Mouse (Mus musculus): Measurements from ENCODE around the gene Olfr893. TPM values are rescaled to one million over a fixed set of nuclear protein-coding genes. Genes with fewer than 3 reads are reported as not detected.
"Not testable (repeated sequence)": the region's sequence is repeated elsewhere in the genome, so short reads cannot be mapped to it uniquely, and the experiment has no call there.

Gene Olfr893
- total RNA-seq (2021): not detected
- long read RNA-seq, experiment 1: 0 reads
- long read RNA-seq, experiment 2: 0 reads

DNA sequence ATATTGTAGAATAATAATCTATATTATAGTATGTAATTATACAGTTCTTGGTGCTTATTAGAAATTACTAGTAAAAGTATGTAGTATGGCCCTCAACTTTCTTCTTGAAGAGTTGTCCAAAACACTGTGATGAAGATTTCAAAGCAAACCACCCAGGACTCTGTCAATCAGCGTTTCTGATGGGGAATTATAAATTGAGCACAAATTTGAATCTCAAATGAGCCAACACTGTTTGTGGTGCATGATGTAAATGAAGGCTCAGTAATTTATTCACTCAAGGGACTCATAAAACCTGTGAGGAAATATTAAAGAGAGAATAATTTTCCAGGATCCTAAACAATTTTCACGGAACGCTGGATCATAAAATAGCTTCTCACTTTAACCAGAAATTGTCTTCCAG is at the start of gene Olfr893:
Gene Olfr893, plus strand, starts transcription at position 301 of the 400 bp plus-strand sequence.
- no peak for DNase-seq (ENCODE audit: low spot score in 2 of 2)

DNA sequence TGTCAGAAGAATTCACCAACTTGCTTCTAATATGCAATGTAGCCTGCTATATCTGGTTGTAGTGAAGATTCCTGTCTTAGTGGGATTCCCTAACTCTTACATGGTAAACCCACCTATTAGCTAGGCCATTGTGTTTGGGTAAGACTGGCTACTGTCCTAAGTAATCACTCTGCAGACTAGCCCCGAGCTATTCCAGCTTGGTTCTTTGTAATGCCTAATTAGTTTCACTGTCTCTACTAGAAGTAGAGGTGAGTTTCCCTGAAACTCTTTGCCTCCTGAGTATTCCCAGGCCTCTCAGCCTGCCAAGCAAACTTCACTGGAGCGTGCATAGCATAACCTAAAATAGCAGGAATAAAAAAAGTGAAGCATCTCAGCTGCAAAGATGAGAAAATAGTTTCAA is 39.8 kb upstream of the Olfr893 start:
- not testable (repeated sequence) for DNase-seq (ENCODE audit: low spot score in 2 of 2)

DNA sequence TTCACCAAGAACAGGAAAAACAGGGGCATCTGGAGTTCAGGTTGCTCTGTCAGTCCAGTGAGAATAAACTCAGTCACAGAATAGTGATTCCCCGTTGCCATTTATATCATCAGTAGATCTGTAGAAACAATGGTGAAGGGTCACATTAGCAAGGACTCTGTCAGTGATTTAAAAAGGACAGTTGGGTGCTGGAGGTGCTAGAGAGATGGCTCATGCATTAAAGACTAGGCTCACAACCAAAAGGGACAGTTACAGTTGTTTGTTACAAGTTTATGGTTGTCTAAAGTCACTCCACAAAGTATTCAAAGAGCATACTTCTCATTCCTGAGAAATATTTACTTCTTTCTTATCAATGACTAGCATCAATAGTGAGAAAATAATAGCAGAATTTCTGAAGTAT is 27.4 kb upstream of the Olfr893 start, which contains the start of gene Olfr891:
Gene Olfr891, minus strand, starts transcription at position 101 of the 400 bp plus-strand sequence.
- no peak for DNase-seq (ENCODE audit: low spot score in 2 of 2)

DNA sequence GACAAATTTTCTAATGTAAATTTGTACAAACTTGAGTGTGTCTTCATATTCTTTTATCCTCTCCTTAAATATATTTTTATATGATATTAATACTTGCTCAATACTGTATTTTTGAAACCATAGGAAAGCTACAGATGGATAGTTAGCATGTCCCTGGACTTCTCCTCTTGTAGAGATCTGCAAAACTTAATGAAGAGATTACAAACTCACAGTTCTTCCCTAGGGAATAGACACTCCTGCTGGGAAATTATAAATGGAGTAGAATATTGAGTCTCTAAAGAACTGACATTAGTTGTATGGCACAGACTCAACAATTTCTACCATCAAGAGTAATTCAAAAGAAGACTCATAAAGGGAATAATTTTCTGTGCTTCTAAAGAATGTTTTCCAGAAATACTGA is 9.6 kb downstream of the Olfr893 start, which contains the start of gene Olfr894:
Gene Olfr894, plus strand, starts transcription at position 301 of the 400 bp plus-strand sequence.
- DNase-seq (ENCODE audit: low spot score in 2 of 2): no peak

DNA sequence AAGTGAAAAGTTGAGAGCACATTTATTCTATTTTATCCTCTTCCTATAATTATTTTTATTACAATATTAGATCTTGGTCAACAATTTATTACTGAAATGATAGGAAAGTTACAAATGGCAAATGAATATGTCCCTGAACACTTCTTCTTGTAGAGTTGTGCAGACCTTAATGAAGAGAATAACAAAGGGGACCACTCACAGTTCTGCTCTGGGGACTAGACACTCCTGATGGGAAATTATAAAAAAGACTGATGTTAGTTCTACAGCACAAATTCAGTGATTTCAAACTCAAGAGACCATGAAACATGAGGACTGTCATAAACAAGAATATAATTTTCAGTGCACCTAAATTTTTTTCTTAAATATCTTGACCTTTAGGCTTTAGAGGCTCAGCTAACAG is 44.3 kb downstream of the Olfr893 start, which contains the start of gene Olfr143:
Gene Olfr143, plus strand, starts transcription at position 301 of the 400 bp plus-strand sequence.
- no peak for DNase-seq (ENCODE audit: low spot score in 2 of 2)

Other genes starting within 250 kb of the Olfr893 start
- gene Olfr881, start 216.5 kb upstream of the Olfr893 start, total RNA-seq (2021): not detected
- gene Olfr883, start 182.6 kb upstream of the Olfr893 start, total RNA-seq (2021): not detected
- not detected for gene Olfr884, start 161.8 kb upstream of the Olfr893 start, total RNA-seq (2021)
- gene Olfr885, start 147.0 kb upstream of the Olfr893 start, total RNA-seq (2021): not detected
- gene Olfr887, start 124.3 kb upstream of the Olfr893 start, total RNA-seq (2021): not detected
- not detected for gene Olfr888, start 100.2 kb upstream of the Olfr893 start, total RNA-seq (2021)
- gene Olfr889, start 93.2 kb upstream of the Olfr893 start, total RNA-seq (2021): not detected
- gene Olfr890, start 65.8 kb upstream of the Olfr893 start, total RNA-seq (2021): not detected
- not detected for gene Olfr891, start 27.5 kb upstream of the Olfr893 start, total RNA-seq (2021)
- gene Olfr894, start 9.7 kb downstream of the Olfr893 start, total RNA-seq (2021): not detected
- gene Olfr143, start 44.4 kb downstream of the Olfr893 start, total RNA-seq (2021): not detected
- gene Olfr895, start 59.5 kb downstream of the Olfr893 start, total RNA-seq (2021): not detected
- gene Olfr896-ps1, start 82.7 kb downstream of the Olfr893 start, total RNA-seq (2021): not detected
- gene Olfr25, start 120.7 kb downstream of the Olfr893 start, total RNA-seq (2021): not detected
- gene Olfr898, start 140.0 kb downstream of the Olfr893 start, total RNA-seq (2021): not detected
- not detected for gene Olfr250, start 158.5 kb downstream of the Olfr893 start, total RNA-seq (2021)
- gene Olfr251, start 168.7 kb downstream of the Olfr893 start, total RNA-seq (2021): not detected
- not detected for gene Olfr147, start 193.3 kb downstream of the Olfr893 start, total RNA-seq (2021)
- not detected for gene Olfr901, start 221.1 kb downstream of the Olfr893 start, total RNA-seq (2021)
- not detected for gene Olfr902, start 239.3 kb downstream of the Olfr893 start, total RNA-seq (2021)

Data from left cerebral cortex, adult 18-20 months (tissue).